Mouse (Mus musculus) left cerebral cortex, adult 9 months (tissue): ENCODE measurements around the gene Nalcn.

ENCODE experiments used
- DNase-seq, 2 experiments: peaks; one replicate each; pipeline ENCODE4 v3.0.0; 2022; ENCODE audit warnings: low spot score in 2 of 2

The Nalcn gene

DNA sequence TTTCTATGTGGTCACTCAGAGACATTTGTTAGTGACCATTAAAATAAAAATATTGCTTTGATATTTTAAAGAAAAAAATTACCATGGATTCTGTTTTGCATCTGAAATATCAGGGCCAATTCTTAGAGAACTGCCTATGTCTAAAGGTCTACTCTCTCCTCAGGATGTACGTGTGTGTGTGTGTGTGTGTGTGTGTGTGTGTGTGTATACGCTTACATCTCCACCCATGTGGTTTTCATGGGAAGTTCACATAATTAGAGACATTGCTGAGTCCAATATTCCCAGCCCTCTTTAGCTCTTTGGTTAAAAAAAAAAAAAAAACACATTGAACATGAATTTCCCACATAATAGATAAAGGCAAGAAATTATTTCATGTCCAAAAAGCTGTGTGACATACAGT, 114.0 kb downstream of the Nalcn start:
- no peak for DNase-seq

GRCm38 (mm10) chr14:123495544-123495943, 131.4 kb downstream of the Nalcn start:
- no peak for DNase-seq

DNA sequence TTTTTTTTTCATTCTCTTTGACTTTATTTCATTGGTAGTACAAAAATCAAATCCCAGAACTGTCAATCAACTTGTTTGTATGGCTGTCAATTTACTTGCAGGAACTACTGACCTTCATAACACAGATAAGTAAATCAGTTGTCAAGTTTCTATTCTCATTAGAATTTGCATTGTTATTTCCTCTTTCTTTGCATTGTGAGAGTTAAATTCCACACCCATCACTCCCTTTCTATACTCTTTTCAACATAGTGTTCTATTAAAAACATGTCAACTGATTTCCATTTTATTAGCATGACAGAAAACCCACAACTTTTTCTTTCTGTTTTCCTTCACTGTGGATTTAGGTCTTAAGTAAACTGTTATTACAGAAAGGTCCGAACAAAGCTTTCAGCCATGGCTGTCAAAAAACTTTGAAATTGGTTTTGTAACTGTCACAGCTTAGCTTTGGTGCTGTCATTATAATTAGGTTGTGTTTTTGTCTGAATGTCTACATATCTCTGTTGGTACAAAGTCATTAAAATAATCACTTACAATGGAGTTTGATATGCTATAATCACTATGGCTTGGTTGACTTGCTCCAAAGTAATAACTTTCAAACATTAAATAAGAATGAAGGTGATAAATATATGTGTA, 138.3 kb downstream of the Nalcn start:
- no peak for DNase-seq

DNA sequence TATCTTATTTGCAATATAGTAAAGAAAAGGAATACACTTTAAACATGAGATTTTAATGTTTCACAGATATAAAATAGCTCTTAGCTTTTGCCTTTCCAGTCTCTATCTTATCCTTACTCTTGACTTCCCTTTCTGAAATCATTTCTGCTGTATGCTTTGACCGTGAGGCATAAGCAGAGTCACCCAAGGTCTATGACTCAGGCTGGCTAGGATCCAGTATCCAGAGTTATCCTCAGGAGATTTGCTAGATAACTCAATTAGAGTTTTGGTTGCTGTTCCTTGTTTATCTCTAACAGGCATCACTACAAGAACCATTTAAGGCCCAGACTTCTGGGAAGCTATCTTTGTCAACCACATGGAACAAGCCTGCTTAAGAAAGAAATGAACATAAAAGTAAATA, 164.9 kb downstream of the Nalcn start:
- DNase-seq, result no peak

DNA sequence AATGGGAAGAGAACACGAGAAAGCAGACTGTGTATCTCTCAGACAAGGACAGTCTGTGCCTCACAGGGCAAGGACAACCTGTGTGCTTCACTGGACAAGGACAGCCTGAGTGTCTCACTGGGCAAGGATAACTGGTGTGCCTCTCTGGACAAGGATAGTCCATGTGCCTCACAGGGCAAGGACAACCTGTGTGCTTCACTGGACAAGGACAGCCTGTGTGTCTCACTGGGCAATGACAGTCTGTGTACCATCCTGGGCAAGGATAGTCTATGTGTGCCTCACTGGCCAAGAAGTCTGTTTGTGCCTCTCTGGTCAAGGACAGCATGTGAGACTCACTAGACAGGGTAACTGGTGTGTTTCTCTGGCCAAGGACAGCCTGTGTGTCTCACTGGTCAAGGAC, 180.9 kb downstream of the Nalcn start:
- DNase-seq, result no peak

- DNase-seq, result no peak
These were observed 191.4 kb downstream of the Nalcn start for GRCm38 (mm10) chr14:123435542-123435941.

DNA sequence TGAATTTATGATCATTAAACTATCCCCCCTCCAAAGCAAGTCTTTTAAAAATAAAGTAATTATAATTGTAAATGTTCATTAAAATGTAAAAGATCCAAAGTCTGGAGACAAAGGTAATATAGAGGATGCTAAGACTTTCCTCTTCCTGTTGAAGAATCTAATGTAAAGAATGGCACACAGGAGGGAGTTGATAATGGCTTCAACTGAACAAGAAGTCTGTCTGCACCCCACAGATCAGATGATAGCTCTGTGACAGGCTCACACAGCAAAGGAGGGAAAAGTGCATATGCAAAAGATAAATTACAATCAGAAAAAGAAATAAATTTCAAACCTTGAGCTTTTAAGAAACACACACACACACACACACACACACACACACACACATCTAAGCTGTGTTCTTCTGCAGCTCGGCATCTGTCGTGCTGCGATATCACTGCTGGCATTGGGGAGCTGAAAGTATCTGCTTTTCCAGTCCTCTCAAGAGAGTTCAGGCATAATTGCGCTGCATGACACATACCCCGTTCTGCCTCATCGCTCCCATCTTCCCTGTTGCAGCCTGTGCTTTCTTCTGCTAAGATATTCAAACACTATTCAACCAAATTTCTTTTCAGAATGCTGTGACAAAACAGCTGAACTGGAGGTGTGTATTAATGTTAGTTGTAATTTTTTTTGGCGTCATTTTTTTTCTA, 250.6 kb downstream of the Nalcn start:
- DNase-seq, result peak; percentile 30 to 37

- peak in 1 of 2 experiments; percentile 13 for DNase-seq
These were observed 255.4 kb downstream of the Nalcn start for GRCm38 (mm10) chr14:123371522-123371921.

- DNase-seq, result no peak
These were observed 267.3 kb downstream of the Nalcn start for GRCm38 (mm10) chr14:123359691-123360090.

DNA sequence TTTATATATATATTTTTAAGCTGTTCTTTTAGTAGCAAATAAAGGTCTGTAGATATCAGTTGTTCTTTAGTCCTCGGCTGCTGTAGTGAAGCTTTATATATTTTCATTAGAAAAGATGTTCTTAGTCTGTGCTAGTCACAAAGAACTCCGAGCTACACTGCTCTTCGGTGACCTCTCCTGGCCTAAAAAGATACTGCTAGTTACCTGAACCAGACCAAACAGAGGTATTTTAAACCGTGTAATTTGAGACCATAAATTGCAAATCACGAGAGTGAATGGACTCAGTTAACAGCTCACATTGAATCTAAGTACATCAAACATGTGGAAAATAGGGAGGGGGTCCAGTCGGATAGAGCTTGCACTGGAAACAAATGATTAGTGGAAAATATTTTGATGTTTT, 274.0 kb downstream of the Nalcn start:
- DNase-seq, result peak in 1 of 2 experiments; percentile 38

DNA sequence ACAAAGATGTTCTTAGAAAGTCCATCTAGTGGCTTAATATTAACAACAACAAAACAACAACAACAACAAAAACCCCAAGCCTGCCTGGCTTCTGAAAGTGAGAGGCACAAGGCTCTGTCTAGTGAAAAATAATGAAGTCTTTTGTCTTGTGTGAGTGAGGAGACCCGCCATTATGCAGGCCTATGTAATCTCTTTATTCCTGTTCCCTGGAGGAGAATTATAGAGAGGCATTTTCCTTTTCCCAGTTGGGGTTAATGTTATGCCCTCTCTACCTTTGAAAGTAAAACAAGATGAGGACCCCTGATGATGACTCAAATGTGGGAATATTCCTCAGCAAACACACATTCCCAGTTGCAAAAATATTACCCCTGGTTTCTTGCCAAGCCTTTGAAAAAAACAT, 295.1 kb downstream of the Nalcn start:
- DNase-seq, result no peak

DNA sequence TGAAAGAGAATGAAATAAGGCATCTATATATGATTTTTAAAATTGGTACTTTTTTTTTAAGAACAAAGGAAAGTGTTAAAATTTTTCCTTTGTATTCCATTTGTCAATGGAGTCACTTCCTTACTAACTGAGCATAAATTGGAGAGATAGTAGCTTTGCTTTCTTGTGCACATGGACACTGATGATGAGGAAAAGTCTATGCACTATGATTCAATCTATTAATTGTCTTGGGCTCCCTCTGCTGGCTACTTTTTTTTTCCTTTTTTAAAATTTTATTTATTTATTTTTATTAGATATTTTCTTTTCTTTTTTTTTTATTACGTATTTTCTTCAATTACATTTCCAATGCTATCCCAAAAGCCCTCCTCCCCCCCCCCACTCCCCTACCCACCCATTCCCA, 312.6 kb downstream of the Nalcn start:
- DNase-seq, result no peak

DNA sequence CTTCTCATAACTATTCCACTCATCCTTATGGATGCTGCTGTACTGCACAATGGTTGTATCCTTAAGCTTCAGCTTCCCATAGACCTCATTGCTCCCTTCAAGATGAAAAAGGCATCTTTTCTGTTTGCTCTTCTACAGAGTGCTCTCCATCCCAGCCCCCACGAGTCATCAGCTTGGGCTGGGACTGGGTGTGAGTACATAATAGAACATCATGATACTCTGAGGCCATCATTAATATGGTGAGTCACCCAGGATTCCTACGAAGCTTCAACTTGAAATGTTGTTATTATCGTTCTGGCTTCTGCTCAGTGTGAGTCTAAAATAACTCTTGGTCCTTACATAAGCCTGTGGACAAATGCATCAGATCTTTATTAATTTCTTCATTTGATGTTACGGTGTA, 314.6 kb downstream of the Nalcn start:
- peak in 1 of 2 experiments; percentile 50 for DNase-seq

GRCm38 (mm10) chr14:123296068-123296467, 330.9 kb downstream of the Nalcn start:
- DNase-seq, result peak in 1 of 2 experiments; percentile 20

DNA sequence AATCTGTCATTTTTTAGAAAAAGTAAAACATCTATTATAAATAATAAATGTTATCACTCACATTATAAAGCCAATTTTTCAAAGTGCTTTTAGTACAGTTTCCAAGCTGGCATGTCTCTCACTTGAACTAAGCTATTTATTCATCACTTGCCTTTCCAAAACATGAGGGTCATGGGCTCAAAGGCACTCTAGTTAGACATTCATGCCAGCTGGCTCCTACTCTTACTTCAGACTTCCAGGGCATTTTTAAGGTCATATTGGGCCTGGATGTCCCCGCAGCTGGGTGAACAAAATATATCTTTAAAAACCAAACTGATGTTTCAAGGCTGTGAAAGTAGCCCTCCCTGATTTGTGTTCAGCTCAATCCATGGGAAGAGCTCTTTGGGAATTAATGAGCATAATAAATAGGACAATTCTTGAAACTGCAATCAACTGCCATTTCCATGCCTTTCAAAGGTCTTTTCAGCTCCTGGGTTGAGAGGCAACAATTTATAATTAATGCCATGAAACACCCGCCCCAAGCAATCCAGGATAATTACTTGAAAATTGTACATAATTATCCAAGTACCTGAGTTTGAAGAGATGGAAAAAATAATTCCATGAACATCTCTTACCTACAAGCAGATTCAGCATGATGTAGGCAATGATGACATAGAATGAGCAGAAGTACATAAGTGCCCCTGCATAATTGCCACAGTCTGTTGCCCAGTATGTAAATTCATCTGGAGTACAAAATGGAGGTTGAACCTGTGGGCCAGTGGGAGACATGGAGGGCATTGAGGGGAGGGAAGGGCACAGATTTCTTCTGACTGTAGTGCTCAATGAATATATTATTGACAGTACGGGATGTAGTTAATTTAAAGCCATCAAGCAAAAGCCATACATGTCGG, 335.6 kb downstream of the Nalcn start:
- DNase-seq, result no peak

GRCm38 (mm10) chr14:123282165-123282564, 344.8 kb downstream of the Nalcn start:
- DNase-seq, result no peak

- no peak for DNase-seq
These were observed 354.8 kb downstream of the Nalcn start for GRCm38 (mm10) chr14:123272121-123272520.

DNA sequence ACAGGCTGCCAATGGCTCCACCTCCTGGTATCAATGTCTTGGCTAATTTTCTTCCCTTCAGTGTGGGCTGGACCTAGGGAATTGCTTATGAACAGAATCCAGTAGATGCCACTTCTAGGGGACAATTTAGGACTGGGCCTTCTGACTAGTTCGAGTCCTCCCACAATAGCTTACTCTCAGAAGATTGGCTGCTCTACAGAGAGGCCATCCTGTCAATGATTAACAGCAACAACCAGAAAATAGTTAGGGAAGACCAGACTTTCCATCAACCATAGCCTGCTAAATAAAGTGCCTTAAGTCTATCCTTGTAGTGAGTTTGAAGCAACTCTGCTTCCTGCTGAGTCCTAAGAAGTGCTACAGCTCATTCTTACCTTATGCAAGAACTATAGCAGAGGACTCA, 386.2 kb downstream of the Nalcn start:
- no peak for DNase-seq

GRCm38 (mm10) chr14:123239945-123240344, 387.0 kb downstream of the Nalcn start:
- DNase-seq, result peak in 1 of 2 experiments; percentile 44

DNA sequence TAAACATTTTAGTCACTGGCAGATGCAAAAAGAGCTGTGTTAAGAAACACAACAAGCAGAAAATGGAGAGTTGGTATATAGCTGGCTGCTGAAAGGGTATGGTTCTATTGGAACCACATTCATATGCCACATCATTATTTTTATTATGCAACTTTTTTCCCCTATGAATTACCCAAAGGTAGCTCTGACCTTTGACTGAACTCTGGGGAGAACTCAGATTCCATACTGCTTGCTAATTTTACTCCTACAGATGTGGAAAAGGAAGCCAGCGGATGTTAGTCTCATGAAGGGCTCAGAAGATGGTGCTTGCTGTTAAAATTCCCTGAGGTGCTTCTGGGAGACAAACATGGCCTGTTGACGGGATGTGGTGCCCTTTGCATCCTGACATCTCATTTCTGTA, 389.9 kb downstream of the Nalcn start:
- no peak for DNase-seq

- no peak for DNase-seq
These were observed 394.2 kb downstream of the Nalcn start for GRCm38 (mm10) chr14:123232630-123233206.
